Mouse (Mus musculus): ENCODE results near the gene Brd7. TPM values are rescaled to one million over a fixed set of nuclear protein-coding genes. Genes with fewer than 3 reads are reported as not detected.

Brd7 gene
- total RNA-seq, 2 experiments from 2014 or later, result 11.8 to 22.5 TPM

DNA sequence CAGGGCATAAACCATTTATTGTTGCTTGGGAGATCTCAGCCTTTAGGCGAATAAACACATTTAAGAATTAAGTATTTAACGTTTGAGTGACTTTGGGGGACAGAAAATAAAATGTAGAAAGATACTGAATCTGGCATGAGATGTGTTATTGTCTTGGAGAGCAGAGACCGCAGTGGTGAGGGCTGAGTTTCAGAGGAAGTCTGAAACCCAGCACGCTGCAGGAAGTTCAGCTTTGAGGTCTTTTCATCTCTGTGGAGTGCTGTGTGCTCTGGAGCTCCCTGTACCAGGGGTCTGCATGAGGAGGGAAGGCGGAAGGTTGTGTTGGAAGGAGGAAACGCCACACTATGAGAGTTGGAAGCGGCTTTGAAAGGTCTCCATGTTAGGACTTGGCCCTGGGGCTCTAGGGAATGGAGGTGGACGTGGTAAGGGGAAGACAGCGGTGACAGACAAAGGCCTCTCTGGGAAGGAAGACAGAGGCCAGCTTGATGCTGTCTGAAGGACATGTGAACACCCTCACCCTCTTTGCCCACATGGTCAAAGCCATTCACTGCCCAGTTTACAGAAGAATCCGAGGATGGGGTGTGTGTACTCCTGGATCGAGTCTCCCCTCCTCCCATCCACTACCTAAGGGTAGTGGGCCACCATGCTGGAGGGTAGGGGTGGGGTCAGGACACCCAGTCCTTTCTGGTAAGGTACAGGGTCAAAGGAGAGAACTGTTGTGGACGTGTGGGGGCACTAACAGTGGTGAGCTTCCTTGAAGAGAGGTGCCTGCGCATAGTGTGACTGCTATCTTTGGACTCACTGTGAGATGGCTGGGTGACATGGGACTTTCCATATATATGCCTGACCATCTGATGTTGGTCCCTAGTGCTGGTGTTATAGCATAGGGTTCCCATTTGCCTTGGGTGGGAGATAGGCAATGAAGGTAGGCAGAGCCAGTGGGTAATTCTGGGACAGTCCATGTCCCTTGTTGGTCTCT is 71.4 kb downstream of the Brd7 start:
- ATAC-seq (replicated peaks; ENCODE audit: low FRiP score, poor library complexity, severe bottlenecking), result no peak

DNA sequence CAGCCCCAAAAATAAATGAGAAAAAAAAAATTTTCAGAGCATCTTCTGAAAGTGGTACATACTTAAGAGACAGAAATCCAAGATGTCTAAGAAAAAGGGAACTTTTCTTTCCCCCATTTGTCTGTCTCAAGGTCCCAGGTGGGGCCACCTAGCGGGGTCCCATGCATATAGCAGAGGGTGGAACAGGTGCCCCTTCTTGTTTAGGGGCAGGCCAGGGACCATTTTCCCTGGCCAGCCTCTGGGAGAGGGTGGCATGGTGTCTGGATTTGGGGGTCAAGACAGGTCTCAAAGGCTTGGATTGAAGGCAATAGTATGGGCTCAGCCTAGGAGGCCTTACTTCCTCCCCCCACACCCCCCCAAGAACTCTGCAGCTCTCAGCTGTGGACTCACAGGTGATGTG is 72.1 kb downstream of the Brd7 start:
- ATAC-seq (replicated peaks; ENCODE audit: low FRiP score, poor library complexity, severe bottlenecking), result no peak

DNA sequence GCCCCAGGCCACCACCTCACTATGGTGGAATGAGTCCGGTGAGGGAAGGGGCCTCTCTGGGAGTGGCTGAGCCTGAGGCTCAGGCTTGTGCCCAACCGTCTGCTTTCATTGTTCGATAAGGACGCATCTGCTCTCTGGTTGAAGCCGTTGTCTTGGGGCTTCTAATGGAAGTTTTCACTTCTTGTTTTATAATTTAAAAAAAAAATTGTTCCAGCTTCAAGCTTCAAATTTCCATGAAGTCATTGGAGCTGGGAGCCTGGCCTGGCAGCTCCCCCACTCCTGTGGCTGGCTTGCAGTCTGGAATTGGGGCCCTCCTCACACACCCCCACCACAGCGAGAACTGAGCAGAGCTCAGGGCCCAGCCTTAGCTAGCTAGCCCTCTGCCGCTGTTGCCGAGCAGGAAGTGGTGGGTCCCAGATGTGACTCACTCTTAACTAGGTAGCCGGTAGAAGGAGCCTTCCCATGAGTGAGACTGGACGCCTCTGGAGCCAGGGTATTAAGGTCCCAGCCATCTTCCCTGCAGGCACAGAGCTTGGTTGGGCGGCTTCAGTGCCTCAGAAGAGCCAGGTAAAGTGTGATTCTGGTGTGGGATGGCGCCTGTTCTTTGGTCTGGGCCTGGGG is 73.3 kb downstream of the Brd7 start:
- 0 out of 2 replicates have a peak, but pooled peaks have one; percentile 46 for ATAC-seq (replicated peaks; ENCODE audit: low FRiP score, poor library complexity, severe bottlenecking)

GRCm38 (mm10) chr8:88286421-88286960 is 75.5 kb downstream of the Brd7 start:
- no peak for ATAC-seq (replicated peaks; ENCODE audit: low FRiP score, poor library complexity, severe bottlenecking)

GRCm38 (mm10) chr8:88285469-88286356 is 76.3 kb downstream of the Brd7 start:
- ATAC-seq (replicated peaks; ENCODE audit: low FRiP score, poor library complexity, severe bottlenecking), result no peak

GRCm38 (mm10) chr8:88284738-88285137 is 77.3 kb downstream of the Brd7 start:
- ATAC-seq (replicated peaks; ENCODE audit: low FRiP score, poor library complexity, severe bottlenecking), result no peak

DNA sequence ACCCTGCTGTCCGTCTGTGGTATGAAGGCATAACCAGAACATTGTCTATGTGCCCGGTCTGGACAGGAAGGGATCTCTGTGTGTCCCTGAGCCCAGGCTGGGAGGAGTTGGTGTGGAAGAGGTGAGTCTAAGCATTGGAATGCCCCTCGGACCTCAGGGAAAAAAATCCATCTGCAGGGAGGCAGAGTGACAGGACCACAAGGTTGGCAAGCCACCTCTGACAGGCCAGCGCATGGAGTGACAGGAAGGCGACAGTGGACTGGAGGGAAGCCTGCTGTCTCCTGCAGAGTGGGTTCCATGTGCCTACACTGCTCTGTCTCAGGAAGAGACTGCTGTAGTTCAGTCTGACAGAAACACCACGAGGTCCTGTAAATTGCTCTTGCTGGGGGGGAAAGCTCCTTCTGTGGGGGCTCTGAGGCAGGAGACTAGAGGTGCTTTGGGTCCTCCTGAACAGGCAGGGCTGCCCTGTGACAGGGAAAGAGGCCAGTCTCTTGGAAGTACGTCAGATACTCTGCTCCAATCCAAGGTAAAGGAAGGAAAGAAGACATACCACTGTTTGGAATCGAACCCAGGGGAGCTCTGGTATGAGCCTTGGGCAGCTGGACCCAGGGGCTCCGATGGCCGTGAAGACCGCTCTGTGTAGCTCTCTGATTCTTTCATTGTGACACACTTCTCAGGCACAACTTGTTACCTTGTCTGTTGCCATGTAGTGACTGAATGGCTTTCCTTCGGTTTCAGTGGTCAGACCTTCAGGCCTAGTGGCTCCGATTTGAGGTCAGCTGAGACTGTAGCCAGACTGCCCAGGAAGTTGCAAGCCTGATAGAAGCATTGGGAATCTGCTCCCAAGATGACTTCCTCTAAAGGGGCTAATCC is 78.5 kb downstream of the Brd7 start:
- ATAC-seq (replicated peaks; ENCODE audit: low FRiP score, poor library complexity, severe bottlenecking), result no peak

DNA sequence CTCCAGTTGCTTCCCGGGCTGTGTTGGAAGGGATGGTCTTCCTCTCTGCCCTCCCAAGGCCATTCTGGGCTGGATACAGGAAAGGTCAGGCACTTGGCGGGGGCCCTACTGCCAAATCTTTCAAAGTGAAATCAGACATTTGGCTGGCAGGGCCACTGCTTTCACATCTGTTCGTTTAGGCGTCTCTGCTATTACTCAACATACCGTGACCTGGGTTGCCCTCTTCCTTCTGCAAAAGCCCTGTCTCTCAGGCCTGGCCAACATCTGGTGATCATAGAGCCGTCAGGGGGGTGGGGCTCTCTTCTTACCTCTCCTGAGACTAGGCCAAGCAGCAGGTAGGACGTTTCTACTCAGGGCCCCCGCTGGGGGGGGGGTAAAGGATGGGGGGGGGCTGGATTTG is 79.3 kb downstream of the Brd7 start:
- ATAC-seq (replicated peaks; ENCODE audit: low FRiP score, poor library complexity, severe bottlenecking), result no peak

Other genes starting within 250 kb of the Brd7 start
- gene Cnep1r1, start 243.4 kb downstream of the Brd7 start, total RNA-seq (2015; ENCODE audit: low replicate concordance), result 64.9 and 90.3 TPM in 2 replicates
- 23.6 and 34.2 TPM in 2 replicates for gene Cnep1r1, start 243.4 kb downstream of the Brd7 start, total RNA-seq (2017; ENCODE audit: low replicate concordance)
- gene Heatr3, start 224.3 kb downstream of the Brd7 start, total RNA-seq (2015; ENCODE audit: low replicate concordance), result 5.0 and 7.3 TPM in 2 replicates
- gene Heatr3, start 224.3 kb downstream of the Brd7 start, total RNA-seq (2017; ENCODE audit: low replicate concordance), result 4.3 and 12.0 TPM in 2 replicates
- 10.0 and 12.3 TPM in 2 replicates for gene Tent4b, start 163.0 kb downstream of the Brd7 start, total RNA-seq (2015; ENCODE audit: low replicate concordance)
- gene Tent4b, start 163.0 kb downstream of the Brd7 start, total RNA-seq (2017; ENCODE audit: low replicate concordance), result 6.6 and 15.5 TPM in 2 replicates
- gene Adcy7, start 89.8 kb downstream of the Brd7 start, total RNA-seq (2015; ENCODE audit: low replicate concordance), result 6.1 and 11.3 TPM in 2 replicates
- 8.9 and 13.0 TPM in 2 replicates for gene Adcy7, start 89.8 kb downstream of the Brd7 start, total RNA-seq (2017; ENCODE audit: low replicate concordance)
- not detected in 2 replicates for gene Nkd1, start 159.2 kb upstream of the Brd7 start, total RNA-seq (2015; ENCODE audit: low replicate concordance)
- 0.42 TPM in 1 of 2 replicates, not detected in the other for gene Nkd1, start 159.2 kb upstream of the Brd7 start, total RNA-seq (2017; ENCODE audit: low replicate concordance)

Data from erythroblast, adult 5-6 weeks (primary cell).